Mouse (Mus musculus): ENCODE measurements around the gene Ccdc60.

Ccdc60 gene

DNA sequence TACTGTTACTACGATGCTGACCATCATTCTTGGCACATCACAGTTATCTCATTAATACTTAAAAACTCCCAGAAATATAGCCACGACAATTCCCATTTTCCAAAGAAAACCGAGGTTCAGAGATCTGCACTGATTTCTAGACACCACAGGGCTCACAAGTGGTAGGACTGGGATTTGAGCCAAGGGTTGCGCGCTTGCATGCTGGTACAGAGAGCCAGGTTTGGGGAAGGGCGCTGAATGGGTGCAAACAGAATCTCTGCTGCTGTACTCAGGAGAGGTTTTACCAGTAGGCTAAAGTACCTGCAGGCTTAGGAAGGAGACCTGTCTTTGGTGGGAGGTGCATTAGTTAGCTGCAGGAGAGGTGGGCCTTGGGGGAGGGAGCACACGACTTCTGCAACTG, 207.2 kb downstream of the Ccdc60 start:
- in situ Hi-C loops (cut with MboI; ENCODE audit: unreplicated experiment in 2 of 2): no loop called here

DNA sequence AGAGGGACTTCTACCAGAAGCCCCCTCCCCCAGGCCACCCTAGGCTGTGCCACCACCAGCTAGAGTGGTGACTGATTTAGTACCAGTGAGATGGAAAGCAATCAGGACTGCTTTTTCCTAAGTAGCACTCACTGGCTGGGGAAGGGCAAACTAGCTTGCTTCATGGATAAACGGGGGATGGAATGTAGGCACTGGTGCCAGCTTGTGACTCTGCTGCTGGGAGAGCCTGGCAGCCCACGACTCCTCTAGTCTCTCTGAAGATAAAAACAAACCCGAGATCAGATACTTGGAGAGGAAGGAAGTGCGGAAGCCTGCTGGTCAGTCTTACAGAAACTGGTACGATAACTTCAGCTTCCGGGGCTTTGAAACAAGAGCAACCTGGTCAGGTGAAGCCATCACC, 208.0 kb downstream of the Ccdc60 start:
- in situ Hi-C loops (cut with MboI; ENCODE audit: unreplicated experiment in 2 of 2): no loop called here

All from v-Abl transformed pro-B cells (cell line).